Mouse (Mus musculus) small intestine, adult 2 months (tissue): Measurements from ENCODE around the gene Ccdc162. TPM values are rescaled to one million over a fixed set of nuclear protein-coding genes. Genes with fewer than 3 reads are reported as not detected.
A peak's percentile ranks its signal among the peaks of the same experiment; 100 is the strongest.

Experiments
- H3K27ac ChIP-seq: fragments of 200-500 bp; 2 replicates; pipeline ENCODE4 v1.5.1; 2012; ENCODE audit warnings: low read depth, low read length, control low read depth, inconsistent platforms; ENCODE audit not compliant: insufficient read depth
- H3K27me3 ChIP-seq: fragments of 200-500 bp; 2 replicates; pipeline ENCODE4 v1.6.1; 2012; ENCODE audit warnings: mild to moderate bottlenecking, moderate library complexity, low read length, inconsistent platforms; ENCODE audit not compliant: control insufficient read depth, insufficient read depth
- H3K36me3 ChIP-seq: fragments of 200-500 bp; 2 replicates; pipeline ENCODE4 v1.6.1; 2012; ENCODE audit warnings: mild to moderate bottlenecking, low read length, control low read depth, inconsistent platforms; ENCODE audit not compliant: control insufficient read depth, insufficient read depth
- H3K4me1 ChIP-seq: fragments of 200-500 bp; 2 replicates; pipeline ENCODE4 v1.6.1; 2012; ENCODE audit warnings: low read length, inconsistent platforms, mixed read lengths; ENCODE audit not compliant: control insufficient read depth, insufficient read depth, insufficient read length
- H3K4me3 ChIP-seq: fragments of 200-500 bp; 2 replicates; pipeline ENCODE4 v1.5.1; 2012; ENCODE audit warnings: low read depth, mild to moderate bottlenecking, control low read depth, inconsistent platforms, low read length, moderate library complexity
- CTCF ChIP-seq: fragments of 200-500 bp; IDR thresholded peaks from 2 replicates; pipeline ENCODE4 v1.5.1; 2012; ENCODE audit warnings: low read depth, mild to moderate bottlenecking, control low read depth, inconsistent platforms, low read length, moderate library complexity, mixed read lengths; ENCODE audit not compliant: insufficient replicate concordance, insufficient read length; ENCODE audit errors: extremely low read depth
- POLR2A ChIP-seq: fragments of 200-500 bp; IDR thresholded peaks from 2 replicates; pipeline ENCODE4 v1.6.1; 2012; ENCODE audit warnings: low read depth, mild to moderate bottlenecking, control low read depth, inconsistent platforms, low read length, moderate library complexity
- WGBS: fragments of 180-500 bp; shearing (Covaris S2); methylation state at CpG from one replicate; pipeline ENCODE4 v1.1.7; 2018; 5-methylcytosine and 5-hydroxymethylcytosine counted together
- polyA plus RNA-seq: library from polyadenylated mRNA; depleted of rRNA; stranded (reverse); fragments of >200 nt; gene quantifications from 2 replicates; pipeline ENCODE4 v1.2.3, GENCODE M21; 2012

The Ccdc162 gene
- polyA plus RNA-seq, 1 experiment, result 0.08 TPM

- WGBS, result 75% methylated on average over 5 of the region's 5 CpGs
- Histone ChIP-seq H3K4me1 (no peaks in the 10 kb centered on the region), H3K27ac (no peak overlapping the region), H3K27me3 (no peaks in the 10 kb centered on the region), H3K4me3 (no peak overlapping the region), H3K36me3 (no peaks in the 10 kb centered on the region)
- no peak for TF ChIP-seq CTCF
Observed at GRCm38 (mm10) chr10:41699669-41700068, 16.8 kb downstream of the Ccdc162 start.

- TF ChIP-seq CTCF (no peak), POLR2A (no peak)
- H3K4me1 ChIP-seq, result no peaks in the 10 kb centered on the region
- no peaks in the 10 kb centered on the region for H3K36me3 ChIP-seq
- no peaks in the 10 kb centered on the region for H3K27me3 ChIP-seq
- WGBS, result 55% methylated on average over 11 of the region's 11 CpGs
- H3K27ac ChIP-seq, result no peak overlapping the region
- H3K4me3 ChIP-seq, result no peak overlapping the region
Observed at GRCm38 (mm10) chr10:41697040-41697439, 19.4 kb downstream of the Ccdc162 start.

GRCm38 (mm10) chr10:41690978-41691377 lies 25.5 kb downstream of the Ccdc162 start:
- Histone ChIP-seq H3K4me3 (no peak overlapping the region), H3K27me3 (no peaks in the 10 kb centered on the region), H3K4me1 (peaks cover 3% of the 10 kb centered on the region; the same call in 1 of the 2 replicates), H3K27ac (no peak overlapping the region), H3K36me3 (no peaks in the 10 kb centered on the region)
- TF ChIP-seq POLR2A (no peak), CTCF (no peak)
- WGBS, result 63% methylated on average over 4 of the region's 4 CpGs

GRCm38 (mm10) chr10:41689941-41690887 lies 26.2 kb downstream of the Ccdc162 start:
- H3K4me3 ChIP-seq, result peak overlapping the region; percentile 43
- no peaks in the 10 kb centered on the region for H3K36me3 ChIP-seq
- H3K27ac ChIP-seq, result no peak overlapping the region
- WGBS, result 20% methylated on average over 24 of the region's 24 CpGs
- H3K27me3 ChIP-seq, result no peaks in the 10 kb centered on the region
- peak; percentile 78; the same call in 1 of the 2 replicates for TF ChIP-seq CTCF
- TF ChIP-seq POLR2A, result no peak
- H3K4me1 ChIP-seq, result peaks cover 3% of the 10 kb centered on the region; the same call in 1 of the 2 replicates

GRCm38 (mm10) chr10:41684548-41684996 lies 31.9 kb downstream of the Ccdc162 start:
- TF ChIP-seq CTCF (peak; percentile 31; the same call in 1 of the 2 replicates), POLR2A (no peak)
- peak overlapping the region; percentile 43 for H3K4me3 ChIP-seq
- peaks cover 4% of the 10 kb centered on the region; the same call in 1 of the 2 replicates for H3K4me1 ChIP-seq
- no peaks in the 10 kb centered on the region for H3K36me3 ChIP-seq
- no peaks in the 10 kb centered on the region for H3K27me3 ChIP-seq
- WGBS, result 2% methylated on average over 21 of the region's 21 CpGs
- H3K27ac ChIP-seq, result no peak overlapping the region

GRCm38 (mm10) chr10:41682546-41683393 lies 33.7 kb downstream of the Ccdc162 start:
- 31% methylated on average over 16 of the region's 16 CpGs for WGBS
- no peak overlapping the region for H3K27ac ChIP-seq
- no peak for TF ChIP-seq POLR2A
- peak; percentile 65; the same call in 1 of the 2 replicates for TF ChIP-seq CTCF
- H3K4me1 ChIP-seq, result peaks cover 4% of the 10 kb centered on the region; the same call in 1 of the 2 replicates
- H3K27me3 ChIP-seq, result no peaks in the 10 kb centered on the region
- no peaks in the 10 kb centered on the region for H3K36me3 ChIP-seq
- H3K4me3 ChIP-seq, result no peak overlapping the region
